Mouse (Mus musculus): ENCODE data around the gene Thap11.

GRCm38 (mm10) chr8:105859314-105859713, 4.4 kb downstream of the Thap11 start:
- TF ChIP-seq CTCF (conservative IDR thresholded peaks at IDR 0.05; ENCODE audit: insufficient read depth, insufficient read length, low read depth, low read length) (no peak), POLR2A (IDR thresholded peaks at IDR 0.05; ENCODE audit: low read depth, low read length) (no peak)
